Comparison of ENCODE assay signal across 1 mouse cellular context in genomic region chr10:13007876-13008736, GRCm38 (mm10).
TF ChIP-seq lines count a peak whose summit lies in the region.

No protein-coding gene starts in this region.

TF ChIP-seq in CH12.LX, 34 proteins besides CTCF, POLR2A, EP300 and RAD21 (continued from another document):
- TF ChIP-seq MXI1 (IDR thresholded peaks at IDR 0.05; ENCODE audit: low read depth, low read length): peak; percentile 97
- TF ChIP-seq KAT2A (IDR thresholded peaks at IDR 0.05; ENCODE audit: insufficient replicate concordance, low read length): peak; percentile 96
- peak; percentile 69; the same call in 1 of the 2 replicates for TF ChIP-seq MEF2A (IDR thresholded peaks at IDR 0.05; ENCODE audit: borderline replicate concordance, low read depth, low read length)
- no peak for TF ChIP-seq MAFK (IDR thresholded peaks at IDR 0.05; ENCODE audit: insufficient replicate concordance, low read length)
- no peak for TF ChIP-seq PAX5 (IDR thresholded peaks at IDR 0.05; ENCODE audit: low read length)
- TF ChIP-seq MAX (IDR thresholded peaks at IDR 0.05; ENCODE audit: low read length): peak; percentile 81
- TF ChIP-seq CHD2 (IDR thresholded peaks at IDR 0.05; ENCODE audit: low read length): peak; percentile 97
- no peak for TF ChIP-seq UBTF (IDR thresholded peaks at IDR 0.05; ENCODE audit: low read depth, low read length)
- peak; percentile 88 for TF ChIP-seq BHLHE40 (IDR thresholded peaks at IDR 0.05; ENCODE audit: low read depth, low read length)
- peak; percentile 65; the same call in 1 of the 2 replicates for TF ChIP-seq E2F4 (IDR thresholded peaks at IDR 0.05; ENCODE audit: insufficient replicate concordance, low read depth, low read length)
- TF ChIP-seq JUND (conservative IDR thresholded peaks at IDR 0.05; ENCODE audit: low read depth, low read length): no peak
- TF ChIP-seq USF2 (conservative IDR thresholded peaks at IDR 0.05; ENCODE audit: low read depth, low read length): no peak
- TF ChIP-seq NRF1 (IDR thresholded peaks at IDR 0.05; ENCODE audit: low read depth, low read length): peak; percentile 55; the same call in 1 of the 2 replicates
- no peak for TF ChIP-seq ZKSCAN1 (IDR thresholded peaks at IDR 0.05; ENCODE audit: borderline replicate concordance, low read depth, low read length)
- no peak for TF ChIP-seq MAZ (IDR thresholded peaks at IDR 0.05; ENCODE audit: low read depth, low read length)
- TF ChIP-seq SIN3A (IDR thresholded peaks at IDR 0.05; ENCODE audit: low read length): peak; percentile 98
- peak; percentile 77 for TF ChIP-seq ZMIZ1 (IDR thresholded peaks at IDR 0.05; ENCODE audit: low read depth, low read length)
- TF ChIP-seq RCOR1 (conservative IDR thresholded peaks at IDR 0.05; ENCODE audit: low read depth, low read length): no peak
- peak; percentile 81; the same call in 1 of the 2 replicates for TF ChIP-seq NELFE (IDR thresholded peaks at IDR 0.05; ENCODE audit: low read depth, low read length)
- TF ChIP-seq JUN (IDR thresholded peaks at IDR 0.05; ENCODE audit: insufficient read depth, low read depth, low read length): no peak
- no peak for TF ChIP-seq CHD1 (IDR thresholded peaks at IDR 0.05; ENCODE audit: low read depth, low read length)
- peak; percentile 87 for TF ChIP-seq TCF12 (IDR thresholded peaks at IDR 0.05; ENCODE audit: low read depth, low read length)
- peak; percentile 88 for TF ChIP-seq GABPA (IDR thresholded peaks at IDR 0.05; ENCODE audit: insufficient replicate concordance, low read depth, low read length)
